Mouse (Mus musculus): Measurements from ENCODE around the gene Rd3. TPM values are rescaled to one million over a fixed set of nuclear protein-coding genes. Genes with fewer than 3 reads are reported as not detected.
A peak's percentile ranks its signal among the peaks of the same experiment; 100 is the strongest.

Gene Rd3
- total RNA-seq (2021), result under 1 TPM; 0.22 to 0.51 TPM

DNA sequence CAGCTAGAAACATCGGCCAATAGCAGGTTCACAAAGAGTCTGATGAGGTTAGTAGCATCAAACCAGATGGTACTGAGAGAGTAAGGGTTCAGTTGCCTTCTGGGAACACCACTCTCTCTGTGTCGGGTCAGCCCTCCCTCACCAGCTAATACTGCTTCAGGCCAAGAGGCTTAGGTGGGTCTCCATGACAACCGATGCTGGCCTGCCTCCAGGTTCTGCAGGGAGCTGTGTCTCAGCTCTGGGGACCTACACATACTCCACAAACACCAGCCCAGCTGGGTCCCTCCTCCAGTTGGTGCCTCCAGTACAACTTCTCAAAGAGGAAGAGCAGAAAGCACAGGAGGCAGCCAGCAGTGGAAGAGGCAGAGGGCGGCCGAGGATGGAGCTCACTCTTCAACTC, at the start of gene Rd3:
TSS of gene Rd3 (plus strand) at position 184 of the 400 bp plus-strand sequence.
- peak in 1 of 2 experiments; percentile 36 for DNase-seq

DNA sequence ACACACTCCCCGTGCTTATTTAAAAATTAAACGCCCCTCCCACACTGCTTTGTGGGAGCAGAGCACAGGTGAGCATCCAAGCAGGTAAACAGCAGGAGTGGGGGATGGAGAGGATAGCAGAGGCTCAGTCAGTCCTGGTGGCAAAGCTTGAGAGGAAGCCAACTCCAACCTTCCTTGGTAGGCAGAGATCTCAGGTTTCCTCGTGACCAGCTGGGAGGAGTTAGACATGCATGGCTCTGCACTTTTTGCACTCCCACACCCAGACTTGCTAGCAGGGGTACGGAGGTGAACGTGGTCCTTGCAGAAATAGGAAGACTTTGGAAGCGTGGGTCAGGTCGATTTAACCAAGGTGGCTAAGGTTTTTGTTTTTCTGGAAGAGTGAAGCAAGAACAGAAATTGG, 48.8 kb upstream of the Rd3 start:
- no peak for DNase-seq

DNA sequence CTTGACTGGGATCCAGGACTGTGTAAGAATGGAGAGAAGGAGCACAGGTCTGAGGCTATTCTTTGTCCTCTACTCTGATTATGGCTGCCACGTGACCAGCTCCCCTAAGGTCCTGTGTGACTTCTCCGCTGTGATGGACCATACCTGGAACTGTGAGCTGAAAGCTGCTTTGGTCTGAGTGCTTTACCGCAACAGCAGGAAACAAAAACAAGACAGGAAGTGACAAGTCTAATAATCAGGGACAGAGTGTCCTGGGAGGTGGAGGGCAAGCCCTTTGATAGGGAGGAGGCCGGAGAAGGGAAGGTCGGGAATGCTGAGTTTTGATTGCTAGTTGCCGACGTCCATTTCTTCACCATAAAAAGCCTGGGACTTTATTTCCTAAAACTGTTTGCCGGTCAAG, 48.1 kb upstream of the Rd3 start:
- no peak for DNase-seq

DNA sequence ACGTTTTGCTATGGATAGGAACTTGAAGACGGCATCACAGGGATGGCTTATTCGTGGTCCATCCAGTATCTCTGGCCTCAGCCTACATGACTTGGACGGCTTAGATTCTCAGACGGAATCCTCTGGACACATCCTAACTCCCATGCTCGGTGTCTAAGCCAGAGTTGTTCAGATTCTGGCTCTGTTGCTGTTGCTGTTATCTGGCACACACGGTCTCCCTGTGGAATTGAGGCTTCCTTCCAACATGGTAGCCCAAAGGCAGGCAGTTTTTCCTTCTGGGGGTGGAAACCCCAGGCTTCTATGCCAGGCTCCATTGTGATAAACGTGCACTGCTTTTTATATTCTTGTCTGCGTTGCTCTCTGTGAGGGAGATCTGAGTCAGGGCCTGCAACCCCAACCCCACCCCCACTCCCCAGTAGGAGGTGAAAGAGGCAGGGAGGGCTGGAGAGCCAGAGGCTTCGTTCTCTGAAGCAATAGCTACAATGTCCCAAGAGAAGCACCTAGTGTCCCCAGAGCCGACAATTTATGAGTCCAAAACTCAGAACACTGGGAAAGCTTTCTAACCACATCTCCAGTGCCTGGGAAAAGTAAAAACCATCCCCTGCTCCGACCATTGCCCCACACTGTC, 47.2 kb upstream of the Rd3 start:
- DNase-seq, result no peak

DNA sequence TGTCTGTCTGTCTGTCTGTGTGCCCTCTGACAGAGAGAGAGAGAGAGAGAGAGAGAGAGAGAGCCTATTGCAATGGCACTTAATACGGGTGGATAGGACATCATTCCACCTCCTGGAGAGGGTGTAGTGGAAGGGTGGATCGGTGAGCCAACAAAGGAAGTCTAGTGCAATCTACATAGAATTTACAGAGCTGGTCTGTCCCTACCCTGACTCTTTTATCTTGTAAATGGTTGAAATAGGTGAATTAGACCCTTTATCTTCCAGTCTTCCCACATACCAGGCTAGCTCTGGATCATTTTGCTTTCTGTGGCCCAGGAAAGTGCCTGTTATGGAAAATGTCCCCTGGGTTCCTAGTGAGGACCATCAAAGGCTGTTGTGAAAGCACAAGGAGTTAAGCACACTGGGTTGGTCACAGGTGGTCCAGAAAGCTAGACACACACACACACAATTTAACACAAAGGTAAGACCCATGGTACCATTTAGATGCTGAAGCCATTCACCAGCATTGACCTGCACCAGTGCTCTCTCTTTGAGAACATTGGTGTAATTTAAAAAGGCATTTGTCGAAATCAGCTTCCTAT, 46.6 kb upstream of the Rd3 start:
- DNase-seq, result no peak

DNA sequence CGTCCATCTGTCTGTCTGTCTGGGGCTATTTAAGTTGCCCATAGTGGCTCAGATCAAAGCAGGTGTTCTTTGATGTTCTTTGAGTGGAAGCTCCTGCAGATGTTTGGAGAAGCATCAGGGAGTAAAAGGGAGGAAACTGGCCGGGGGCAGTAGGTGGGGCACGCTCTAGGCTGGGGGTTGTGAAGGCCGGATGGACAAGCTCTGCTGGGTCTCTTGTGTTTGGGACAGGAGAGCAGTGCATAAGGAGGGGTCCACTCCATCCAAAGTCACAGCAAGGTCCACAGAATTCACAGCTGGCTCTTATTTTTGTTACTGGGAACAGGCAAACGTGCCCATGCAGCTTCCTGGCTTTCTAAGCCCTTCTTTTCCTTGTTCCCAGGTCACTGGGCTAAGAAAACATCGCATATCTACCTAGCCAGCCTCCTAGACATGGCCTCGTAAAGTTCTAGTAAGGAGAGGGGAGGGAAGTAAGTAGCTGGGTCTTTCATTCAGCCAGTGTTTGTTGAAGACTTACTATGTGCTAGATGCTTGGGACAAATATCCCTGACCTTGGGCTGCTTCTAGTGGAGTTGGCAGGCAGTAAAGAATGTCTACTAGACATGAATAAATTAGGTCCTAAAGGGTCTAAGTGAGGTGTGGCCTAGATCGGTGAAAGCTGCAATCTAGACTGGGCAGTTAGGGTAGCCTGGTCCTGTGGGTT, 44.7 kb upstream of the Rd3 start:
- no peak for DNase-seq

DNA sequence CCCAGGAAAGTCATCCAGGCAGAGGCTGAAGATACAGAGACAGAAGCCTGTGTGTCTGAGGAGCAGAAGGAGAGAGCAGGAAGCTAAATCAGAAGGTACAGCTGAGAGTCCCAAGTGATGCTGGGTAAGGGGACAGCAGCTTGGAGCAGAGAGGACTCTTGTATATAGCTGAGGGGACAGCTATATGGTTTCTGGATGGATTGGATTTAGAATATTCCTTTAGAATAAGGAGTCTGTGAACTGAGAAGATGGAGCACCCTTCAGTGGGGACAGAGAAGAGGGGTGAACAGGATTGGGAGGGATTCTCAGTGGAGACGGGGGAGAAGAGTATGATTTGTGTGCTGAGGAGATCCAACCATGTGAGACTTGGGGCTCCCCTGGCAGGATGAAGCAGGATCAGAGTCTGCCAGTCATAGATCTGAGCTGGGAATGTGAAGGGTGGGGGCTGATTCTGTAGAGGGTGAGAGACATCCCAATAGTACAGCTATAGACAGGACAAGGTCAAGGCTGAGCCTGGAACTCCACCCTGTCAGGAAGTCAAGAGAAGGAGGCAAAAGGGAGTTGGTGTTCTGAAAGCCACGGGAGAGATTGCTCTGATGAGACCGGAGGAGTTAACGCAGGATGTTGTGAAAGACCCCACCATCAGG, 44.1 kb upstream of the Rd3 start:
- no peak for DNase-seq

DNA sequence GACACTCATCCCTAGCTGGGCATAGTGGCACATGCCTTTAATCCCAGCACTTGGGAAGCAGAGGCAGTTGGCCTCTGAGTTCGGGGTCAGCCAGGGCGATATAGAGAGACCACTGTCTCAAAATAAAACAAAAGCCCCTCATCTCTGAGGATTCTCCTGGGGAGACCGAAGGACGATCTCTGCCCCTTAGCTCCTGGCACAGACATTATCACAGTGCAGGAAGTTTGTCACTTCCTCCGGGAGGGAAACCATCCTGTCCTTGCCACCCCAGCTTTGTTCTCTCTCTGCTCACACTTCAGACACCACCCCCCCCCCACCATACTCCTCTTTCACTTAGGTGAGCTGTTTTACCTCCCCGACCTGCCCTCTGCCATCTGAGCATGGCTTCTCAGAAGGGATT, 33.5 kb upstream of the Rd3 start:
- no peak for DNase-seq

DNA sequence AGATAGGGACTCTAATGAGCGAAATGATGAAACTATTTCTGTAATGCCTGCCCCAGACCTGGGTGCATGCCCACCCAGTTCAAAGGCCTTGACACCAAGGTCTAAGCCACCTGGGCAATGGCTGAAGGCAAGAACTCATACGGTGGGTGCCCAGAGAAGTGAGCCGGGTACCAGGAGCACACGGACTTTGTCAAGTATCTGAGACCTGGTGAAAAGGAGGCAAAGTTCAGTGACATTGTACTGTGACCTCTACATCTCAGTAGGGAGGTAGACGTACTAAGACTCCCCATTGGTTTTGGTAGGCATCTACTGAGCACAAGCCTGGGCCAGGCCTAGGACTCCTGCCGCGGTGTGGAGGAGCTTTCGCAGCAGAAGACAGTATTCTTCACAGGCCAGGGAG, 31.8 kb upstream of the Rd3 start:
- no peak for DNase-seq

DNA sequence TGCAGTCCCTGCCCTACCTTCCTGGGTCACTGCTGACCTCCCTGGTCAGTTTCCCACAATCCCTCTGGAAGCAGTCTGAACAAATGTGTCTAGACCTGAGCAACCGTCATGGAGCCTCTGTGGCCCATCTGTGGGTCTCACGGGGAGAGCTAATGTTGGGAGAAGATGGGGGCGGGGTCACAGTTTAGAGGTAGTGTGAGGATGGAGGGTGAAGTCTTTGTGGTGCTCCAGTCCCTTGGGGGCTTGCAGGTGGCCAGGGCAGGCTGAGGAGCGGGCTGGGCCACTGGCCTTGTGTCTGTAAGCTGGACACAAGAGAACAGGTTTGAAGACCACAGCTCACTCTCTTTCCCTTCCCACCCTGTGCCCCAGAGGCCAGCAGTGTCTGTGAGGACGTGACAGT, 31.4 kb upstream of the Rd3 start:
- DNase-seq, result no peak

DNA sequence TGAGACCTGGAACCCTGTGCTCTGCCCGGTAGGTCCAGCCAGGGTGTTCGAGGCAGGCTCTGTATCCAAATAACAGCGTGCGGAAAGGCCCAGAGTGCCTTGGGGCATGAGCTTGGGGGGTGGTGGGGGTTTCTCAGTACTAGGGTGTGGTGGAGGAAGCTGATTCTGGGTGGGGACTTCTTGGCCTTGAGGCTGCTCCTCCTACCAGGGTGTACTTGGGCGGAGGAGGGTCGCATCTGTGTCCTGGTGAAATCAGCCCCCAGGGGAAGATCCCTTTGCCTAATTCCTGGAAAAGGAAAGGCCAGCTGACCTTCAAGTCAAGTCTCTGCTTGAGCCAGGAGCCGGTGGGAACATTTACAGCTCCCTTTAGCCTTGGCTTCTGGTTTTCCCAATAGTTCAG, 30.9 kb upstream of the Rd3 start:
- DNase-seq, result no peak

DNA sequence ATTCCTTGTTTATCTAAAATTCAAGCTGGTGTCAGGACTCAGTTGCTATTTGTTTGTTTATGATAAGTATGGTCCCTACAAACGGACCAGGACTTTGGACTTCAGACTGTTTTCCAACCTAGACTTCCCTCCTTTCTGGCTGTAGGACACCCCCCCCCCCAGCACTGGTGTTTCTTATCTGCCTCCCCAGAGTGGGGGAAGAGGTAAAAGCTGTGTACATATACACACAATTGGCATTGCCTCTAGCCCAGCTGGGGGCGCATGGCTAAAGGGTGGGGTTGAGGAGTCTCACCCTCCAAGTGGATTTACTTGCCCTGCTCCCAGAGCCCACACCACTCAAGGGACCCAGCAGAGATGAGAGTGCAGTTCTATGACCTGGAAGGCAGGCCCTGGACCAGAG, 30.3 kb upstream of the Rd3 start:
- no peak for DNase-seq

DNA sequence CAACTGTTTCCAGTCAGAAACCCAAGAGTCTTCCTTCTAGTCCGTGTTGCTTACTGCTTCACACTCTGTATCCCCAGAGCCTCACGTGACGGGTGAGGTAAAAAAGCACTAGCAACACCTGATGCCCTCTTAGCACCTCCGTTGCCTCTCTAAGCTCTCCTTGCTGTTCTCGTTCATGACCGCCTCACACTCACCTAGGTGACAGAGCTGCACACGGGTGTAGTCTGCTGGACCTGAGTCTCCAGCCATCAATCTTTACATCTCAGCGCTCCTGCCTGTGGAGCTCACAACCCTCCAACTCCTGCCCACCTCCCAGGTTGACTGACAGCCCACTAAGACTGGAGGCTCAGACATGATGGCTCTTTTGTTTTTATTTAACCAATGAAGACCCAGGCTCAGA, 29.4 kb upstream of the Rd3 start:
- DNase-seq, result no peak

DNA sequence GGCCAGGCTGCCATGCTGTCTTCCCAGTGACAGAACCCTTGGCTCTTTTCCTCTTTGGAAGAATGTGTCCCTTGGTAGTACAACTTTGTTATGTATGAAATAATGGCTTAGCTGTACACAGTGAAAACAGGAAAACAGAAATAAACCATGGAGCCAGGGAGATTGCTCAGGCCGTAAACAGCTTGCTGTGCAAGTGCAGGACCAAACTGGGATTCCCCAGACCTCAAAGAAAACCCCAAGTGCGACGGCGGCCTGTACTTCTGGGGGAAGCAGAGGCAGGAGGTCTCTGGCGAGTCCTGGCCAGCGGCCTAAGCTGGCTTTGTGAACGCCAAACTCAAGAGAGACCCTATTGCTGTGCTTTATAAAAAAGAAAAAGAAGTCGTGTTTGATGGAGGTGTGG, 28.6 kb upstream of the Rd3 start:
- DNase-seq, result no peak

DNA sequence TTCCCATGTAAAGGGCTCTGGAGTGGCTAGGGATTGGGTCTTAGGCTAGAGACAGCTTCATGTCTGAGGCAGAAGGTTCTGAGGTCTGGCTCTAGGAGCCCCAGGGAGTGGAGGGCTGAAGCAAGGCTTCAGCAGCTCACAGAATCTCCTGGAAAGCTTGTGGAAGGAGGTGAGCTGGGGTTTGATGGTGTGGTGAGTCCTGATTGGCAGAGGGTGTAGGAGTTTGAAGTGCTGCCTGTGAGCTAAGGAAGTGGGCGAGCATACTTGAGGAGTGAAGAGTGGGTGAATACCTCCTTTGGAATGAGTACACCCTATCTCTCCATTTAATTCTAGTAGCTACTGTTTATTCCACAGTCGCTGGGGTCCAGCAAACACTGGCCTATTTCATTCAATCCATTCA, 26.6 kb upstream of the Rd3 start:
- no peak for DNase-seq

DNA sequence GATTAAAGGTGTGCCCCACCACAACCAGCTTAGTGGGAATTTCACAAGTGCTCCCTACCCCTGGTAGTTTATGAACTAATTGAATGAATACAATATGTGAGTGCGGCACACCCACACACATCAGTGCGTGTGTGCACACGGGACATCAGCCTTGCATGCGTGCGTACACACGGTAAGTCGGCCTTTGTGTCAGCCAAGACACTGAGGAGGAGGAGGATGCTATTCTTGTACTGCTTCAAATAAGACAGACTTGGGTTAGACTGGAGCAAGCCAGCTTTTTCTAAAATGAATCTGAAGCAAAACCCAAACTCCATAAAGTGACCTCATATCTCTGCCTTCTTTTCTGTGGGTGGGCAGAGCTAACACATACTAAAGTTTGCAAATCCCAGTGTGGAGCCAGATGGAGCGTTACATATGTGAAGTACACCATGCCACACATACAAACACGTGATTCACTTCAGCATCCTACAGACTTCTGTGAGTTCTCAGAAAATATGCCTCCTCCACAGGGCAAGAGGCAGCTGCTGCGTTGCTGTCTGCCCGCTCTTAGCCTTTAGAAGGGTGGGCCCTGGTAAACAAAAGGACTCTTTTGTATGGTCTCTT, 24.3 kb upstream of the Rd3 start:
- DNase-seq, result no peak

DNA sequence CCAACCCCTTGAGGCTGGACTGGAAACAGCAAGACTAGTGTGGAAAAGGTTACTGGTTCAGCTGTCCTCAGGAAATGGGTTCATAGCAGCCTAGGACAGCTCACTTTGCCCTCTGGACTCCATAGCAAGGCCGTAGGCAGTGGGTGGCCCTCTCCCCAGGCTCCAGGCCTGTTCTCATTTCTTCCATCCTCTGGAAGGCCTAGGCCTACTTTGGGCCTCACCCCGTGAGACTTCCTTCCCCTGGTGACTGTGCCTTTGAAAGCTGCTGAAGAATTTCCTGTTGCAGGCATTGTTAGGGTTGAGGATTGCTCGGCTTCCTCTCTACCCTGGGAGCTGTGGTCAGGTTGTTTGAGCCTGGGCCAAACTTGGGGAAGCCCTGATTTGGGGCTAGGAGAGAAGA, 22.1 kb upstream of the Rd3 start:
- no peak for DNase-seq

DNA sequence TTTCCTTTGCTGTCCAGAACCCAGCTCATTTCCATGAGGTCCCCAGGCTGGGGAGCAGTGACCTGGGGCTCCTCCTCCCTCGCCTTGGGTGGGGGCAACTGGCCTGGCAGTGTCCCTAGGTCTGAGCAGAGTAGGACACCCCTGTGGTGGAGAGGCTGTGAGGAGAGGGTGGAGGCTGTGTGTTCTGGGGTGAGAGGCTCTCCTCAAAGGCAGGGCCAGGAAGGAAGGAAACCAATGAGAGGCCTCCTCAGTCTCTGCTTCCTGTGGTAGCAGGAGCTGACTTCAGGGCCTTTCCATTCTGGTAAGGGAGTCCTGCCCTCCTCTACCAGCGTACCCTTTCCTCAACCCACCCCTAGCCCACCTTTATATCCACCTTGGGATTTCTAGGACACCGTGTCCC, 20.9 kb upstream of the Rd3 start:
- no peak for DNase-seq

DNA sequence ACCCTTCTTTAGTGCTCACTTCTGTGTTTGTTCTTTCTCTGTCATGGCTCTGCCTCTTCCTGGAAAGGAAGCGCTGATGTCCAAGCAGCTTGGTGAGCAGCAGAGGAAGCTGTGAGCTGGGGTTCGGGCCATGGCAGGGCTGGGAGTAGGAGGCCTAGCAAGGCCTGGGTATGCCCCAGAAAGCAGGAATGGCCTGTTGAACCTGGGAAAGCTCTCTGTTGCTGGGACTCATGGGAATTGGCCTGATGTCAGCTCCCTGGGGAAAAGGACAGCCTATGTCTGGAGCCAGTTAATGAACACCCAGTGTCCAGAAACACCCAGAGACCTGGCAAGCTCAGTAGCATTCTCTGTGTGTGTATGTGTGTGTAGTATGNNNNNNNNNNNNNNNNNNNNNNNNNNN, 20.3 kb upstream of the Rd3 start:
- no peak for DNase-seq

DNA sequence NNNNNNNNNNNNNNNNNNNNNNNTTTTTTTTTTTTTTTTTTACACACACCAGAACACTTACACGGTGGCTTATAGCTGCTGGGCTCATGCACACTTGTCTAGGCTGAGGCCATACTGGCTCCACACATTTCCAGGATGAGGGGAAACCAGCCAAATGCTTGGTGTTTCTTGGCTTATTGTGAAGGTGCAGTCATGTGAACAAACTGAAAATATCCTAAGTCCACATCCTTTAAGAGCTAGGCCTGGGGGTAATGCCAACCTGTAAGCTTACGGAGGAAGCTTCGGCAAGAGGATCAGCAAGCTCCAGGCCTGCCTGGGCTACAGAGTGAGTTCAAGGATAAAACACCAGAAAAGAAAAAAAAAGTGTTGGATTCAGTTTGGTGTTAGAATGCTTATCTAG, 19.8 kb upstream of the Rd3 start:
- DNase-seq, result no peak

DNA sequence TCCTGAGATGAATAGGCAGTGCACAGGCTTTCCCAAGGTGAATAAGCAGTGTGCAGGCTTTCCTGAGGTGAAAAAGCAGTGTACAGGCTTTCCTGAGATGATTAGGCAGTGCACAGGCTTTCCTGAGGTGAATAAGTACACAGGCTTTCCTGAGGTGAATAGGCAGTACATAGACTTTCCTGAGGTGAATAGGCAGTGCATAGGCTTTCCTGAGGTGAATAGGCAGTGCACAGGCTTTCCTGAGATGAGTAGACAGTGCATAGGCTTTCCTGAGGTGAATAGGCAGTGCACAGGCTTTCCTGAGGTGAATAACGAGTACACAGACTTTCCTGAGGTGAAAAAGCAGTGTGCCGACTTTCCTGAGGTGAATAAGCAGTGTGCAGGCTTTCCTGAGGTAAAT, 16.2 kb upstream of the Rd3 start:
- no peak for DNase-seq

DNA sequence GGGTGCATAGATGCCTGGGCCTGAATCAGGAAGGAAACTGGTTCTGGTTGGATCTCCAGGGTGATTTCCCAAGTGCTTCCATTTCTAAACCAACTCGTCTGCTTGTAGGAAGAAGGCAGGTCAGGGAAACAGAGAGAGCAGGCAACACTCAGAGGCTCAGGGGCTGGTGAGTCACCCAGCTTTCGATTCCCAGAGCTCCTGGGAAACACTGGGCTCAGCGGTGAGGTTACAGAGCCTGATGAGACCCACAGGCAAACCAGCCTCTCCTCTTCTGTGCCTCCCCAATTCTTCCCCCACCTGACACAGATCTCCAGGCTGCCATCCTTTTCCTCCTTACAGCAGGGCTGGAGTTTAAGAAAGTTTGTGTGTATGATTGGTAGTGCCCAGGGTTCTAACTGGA, 13.8 kb upstream of the Rd3 start:
- DNase-seq, result no peak

Data from layer of hippocampus, postnatal 36 days (tissue).